Mouse (Mus musculus): ENCODE measurements around the gene Kdm5d. TPM values are rescaled to one million over a fixed set of nuclear protein-coding genes. Genes with fewer than 3 reads are reported as not detected.

The Kdm5d gene
- 10 to 100 TPM in 1 of 2 experiments, not detected in 1; 22.8 TPM for total RNA-seq (2023)

GRCm38 (mm10) chrY:897393-898227 is at the start of gene Kdm5d:
Gene Kdm5d (plus strand): TSS chrY:897788.

Other genes with a start within 250 kb of the Kdm5d start
- not detected for gene Zfy1, start 100.4 kb upstream of the Kdm5d start, total RNA-seq (2023)
- gene Uba1y, start 79.1 kb upstream of the Kdm5d start, total RNA-seq (2023), result not detected
- 10 to 100 TPM in 1 of 2 experiments, not detected in 1; 87.8 TPM for gene Eif2s3y, start 112.8 kb downstream of the Kdm5d start, total RNA-seq (2023)

Data from monocyte, adult 59 days (primary cell).